ENCODE assay signal across 7 mouse cellular contexts in genomic region chr14:27622176-27622922, GRCm38 (mm10). TPM values are rescaled to one million over a fixed set of nuclear protein-coding genes. Genes with fewer than 3 reads are reported as not detected.
DNase-seq lines count a peak whose midpoint lies in the region; ATAC-seq and TF ChIP-seq lines count a peak whose summit lies in the region.

TSS of gene Erc2 (plus strand) at chr14:27622428.

- peak; percentile 58 for ATAC-seq in granulocyte monocyte progenitor cell, adult 5-6 weeks (replicated peaks; ENCODE audit: poor library complexity, severe bottlenecking)
- peak; percentile 90 for ATAC-seq in limb, embryonic 11.5 days (ENCODE audit: insufficient number of reproducible peaks, low FRiP score, low TSS enrichment, low read depth)
- ATAC-seq in midbrain, embryonic 15.5 days (replicated peaks) = peak; percentile 96

- peak within 1 kb of the TSS; percentile 61 for H3K9ac ChIP-seq in limb, embryonic 11.5 days (ENCODE audit: low read length)
- peak within 1 kb of the TSS; percentile 98 for H3K9ac ChIP-seq in midbrain, embryonic 15.5 days

- H3K27me3 ChIP-seq in embryonic facial prominence, embryonic 10.5 days (replicated peaks; ENCODE audit: low read depth, poor library complexity, severe bottlenecking) = peaks cover 29% of the 10 kb centered on the region
- H3K27me3 ChIP-seq in kidney, adult 2 months (replicated peaks; ENCODE audit: control insufficient read depth, insufficient read depth, low read length) = no peaks in the 10 kb centered on the region
- H3K27me3 ChIP-seq in limb, embryonic 11.5 days (ENCODE audit: control insufficient read depth, insufficient read depth, low read length) = peaks cover 6% of the 10 kb centered on the region
- H3K27me3 ChIP-seq in midbrain, embryonic 15.5 days (replicated peaks) = no peaks in the 10 kb centered on the region

- H3K4me3 ChIP-seq in bone marrow macrophage, adult 2 months (ENCODE audit: insufficient read depth, low read length) = peak within 1 kb of the TSS; percentile 20; the same call in 1 of the 2 replicates
- H3K4me3 ChIP-seq in embryonic facial prominence, embryonic 10.5 days = peak within 1 kb of the TSS; percentile 81
- peak within 1 kb of the TSS; percentile 45 for H3K4me3 ChIP-seq in kidney, adult 2 months (ENCODE audit: insufficient read depth, low read depth, low read length)
- H3K4me3 ChIP-seq in limb, embryonic 11.5 days (ENCODE audit: low read depth, low read length) = peak within 1 kb of the TSS; percentile 69
- H3K4me3 ChIP-seq in midbrain, embryonic 15.5 days = peak within 1 kb of the TSS; percentile 92

- no peak within 1 kb of the TSS for H3K27ac ChIP-seq in bone marrow macrophage, adult 2 months (ENCODE audit: insufficient read depth, low read depth, low read length)
- peak within 1 kb of the TSS; percentile 83 for H3K27ac ChIP-seq in embryonic facial prominence, embryonic 10.5 days (replicated peaks)
- no peak within 1 kb of the TSS for H3K27ac ChIP-seq in kidney, adult 2 months (ENCODE audit: insufficient read depth, low read depth, low read length)
- no peak within 1 kb of the TSS for H3K27ac ChIP-seq in limb, embryonic 11.5 days (replicated peaks; ENCODE audit: low read depth, low read length)
- H3K27ac ChIP-seq in midbrain, embryonic 15.5 days = peak within 1 kb of the TSS; percentile 94

- H3K4me1 ChIP-seq in bone marrow macrophage, adult 2 months (ENCODE audit: control insufficient read depth, insufficient read depth, low read length) = no peaks in the 10 kb centered on the region
- H3K4me1 ChIP-seq in embryonic facial prominence, embryonic 10.5 days = peaks cover 12% of the 10 kb centered on the region; the same call in 1 of the 2 replicates
- no peaks in the 10 kb centered on the region for H3K4me1 ChIP-seq in kidney, adult 2 months (ENCODE audit: control insufficient read depth, insufficient read depth, low read length)
- no peaks in the 10 kb centered on the region for H3K4me1 ChIP-seq in limb, embryonic 11.5 days (ENCODE audit: control insufficient read depth, insufficient read depth, low read length)
- H3K4me1 ChIP-seq in midbrain, embryonic 15.5 days = peaks cover 21% of the 10 kb centered on the region

- no peak for TF ChIP-seq CTCF in bone marrow macrophage, adult 2 months (IDR thresholded peaks at IDR 0.05; ENCODE audit: low read depth, low read length)
- TF ChIP-seq CTCF in kidney, adult 2 months (conservative IDR thresholded peaks at IDR 0.05; ENCODE audit: insufficient read depth, insufficient read length, low read depth, low read length) = peak; percentile 54

- under 1% methylated on average over 78 of the region's 78 CpGs for WGBS in embryonic facial prominence, embryonic 10.5 days
- whole genome bisulfite sequencing in kidney, adult 2 months = under 1% methylated on average over 62 of the region's 78 CpGs
- 0% methylated on average over 56 of the region's 78 CpGs for WGBS in limb, embryonic 11.5 days
- 1% methylated on average over 68 of the region's 78 CpGs for WGBS in midbrain, embryonic 15.5 days

- DNase-seq in embryonic facial prominence, embryonic 10.5 days (ENCODE audit: low spot score) = peak; percentile 90
- peak; percentile 85 for DNase-seq in kidney, adult 2 months
- DNase-seq in limb, embryonic 11.5 days (ENCODE audit: low spot score) = peak; percentile 89
- peak; percentile 65 for DNase-seq in telencephalon, adult 2 months (ENCODE audit: low read depth, low spot score)

- peak within 1 kb of the TSS; percentile 90 for H3K4me2 ChIP-seq in limb, embryonic 11.5 days (ENCODE audit: low read depth, severe bottlenecking)
- H3K4me2 ChIP-seq in midbrain, embryonic 15.5 days = peak within 1 kb of the TSS; percentile 66

- no peaks in the 10 kb centered on the region for H3K9me3 ChIP-seq in embryonic facial prominence, embryonic 10.5 days
- H3K9me3 ChIP-seq in limb, embryonic 11.5 days (ENCODE audit: control insufficient read depth, low read length) = no peaks in the 10 kb centered on the region
- no peaks in the 10 kb centered on the region for H3K9me3 ChIP-seq in midbrain, embryonic 15.5 days

- no peak for TF ChIP-seq POLR2A in bone marrow macrophage, adult 2 months (IDR thresholded peaks at IDR 0.05; ENCODE audit: borderline replicate concordance, low read depth, low read length)
- TF ChIP-seq POLR2A in kidney, adult 2 months (IDR thresholded peaks at IDR 0.05; ENCODE audit: low read depth, low read length) = no peak

- H3K36me3 ChIP-seq in embryonic facial prominence, embryonic 10.5 days (replicated peaks) = no peaks in the 10 kb centered on the region
- H3K36me3 ChIP-seq in kidney, adult 2 months (ENCODE audit: control insufficient read depth, insufficient read depth, low read length) = no peaks in the 10 kb centered on the region
- no peaks in the 10 kb centered on the region for H3K36me3 ChIP-seq in limb, embryonic 11.5 days (ENCODE audit: control insufficient read depth, insufficient read depth, low read length)
- no peaks in the 10 kb centered on the region for H3K36me3 ChIP-seq in midbrain, embryonic 15.5 days (replicated peaks)

RNA-seq across cellular contexts. Expression of gene Erc2, which starts in this region (rescaled TPM):
- polyA plus RNA-seq in bone marrow macrophage, adult 2 months (2012; ENCODE audit: insufficient read depth, insufficient read length, missing spikeins) = not detected in 2 replicates
- polyA plus RNA-seq in embryonic facial prominence, embryonic 10.5 days (2016; fragmentation: Nextera tagmentation; extraction: Ambion mirVana) = 6.2 and 7.2 TPM in 2 replicates
- total RNA-seq in granulocyte monocyte progenitor cell, adult 5-6 weeks (2014; fragmentation: Nextera tagmentation) = not detected in 2 replicates
- not detected in 2 replicates for total RNA-seq in granulocyte monocyte progenitor cell, adult 5-6 weeks (2017)
- polyA plus RNA-seq in kidney, adult 2 months (2012; rRNA removed) = 6.2 and 6.9 TPM in 2 replicates
- polyA plus RNA-seq in limb, embryonic 11.5 days (2014; fragmentation: Nextera tagmentation; extraction: Ambion mirVana) = 4.7 and 5.7 TPM in 2 replicates
- polyA plus RNA-seq in midbrain, embryonic 15.5 days (2015; fragmentation: Nextera tagmentation; extraction: Ambion mirVana) = 94.5 and 110 TPM in 2 replicates

Comparison
In these comparisons a context has a peak if more than half of its experiments do, and no peak if none do; other contexts are left out.
1. RNA of gene Erc2 (polyA plus RNA-seq): 94.5 to 110 TPM in midbrain, embryonic 15.5 days; 6.2 to 7.2 TPM in embryonic facial prominence, embryonic 10.5 days, 6.2 to 6.9 TPM in kidney, adult 2 months, 4.7 to 5.7 TPM in limb, embryonic 11.5 days and not detected in bone marrow macrophage, adult 2 months; every median in the first group is over 10 times any median in the second.
2. Peak in ATAC-seq in granulocyte monocyte progenitor cell, adult 5-6 weeks; RNA of the gene not detected or under 1 TPM.
3. H3K27ac ChIP-seq: peak in embryonic facial prominence, embryonic 10.5 days (single experiment) and midbrain, embryonic 15.5 days (single experiment); none in bone marrow macrophage, adult 2 months (single experiment), kidney, adult 2 months (single experiment) and limb, embryonic 11.5 days (single experiment).
4. H3K4me3 ChIP-seq: peak in every context shown above with its lines; median percentile 92 in midbrain, embryonic 15.5 days; 81 in embryonic facial prominence, embryonic 10.5 days; 69 in limb, embryonic 11.5 days; 45 in kidney, adult 2 months; 20 in bone marrow macrophage, adult 2 months.
5. Peak in every context shown above with its lines, with median percentiles within 50 percentile points of each other: DNase-seq and ATAC-seq.